Mouse (Mus musculus): ENCODE data around the gene Gm9774.

The Gm9774 gene

GRCm38 (mm10) chr3:92429323-92429722 lies at the start of gene Gm9774:
Gene Gm9774, minus strand, starts transcription at chr3:92429423.
- DNase-seq (ENCODE audit: low spot score), result no peak

- no peak for DNase-seq (ENCODE audit: low spot score)
Observed at GRCm38 (mm10) chr3:92470111-92470510, 40.9 kb upstream of the Gm9774 start.

GRCm38 (mm10) chr3:92467424-92467823 lies 38.2 kb upstream of the Gm9774 start:
- DNase-seq (ENCODE audit: low spot score), result no peak

GRCm38 (mm10) chr3:92466576-92466975 lies 37.4 kb upstream of the Gm9774 start:
- no peak for DNase-seq (ENCODE audit: low spot score)

- DNase-seq (ENCODE audit: low spot score), result no peak
Observed at GRCm38 (mm10) chr3:92458620-92459019, 29.4 kb upstream of the Gm9774 start, which contains the start of gene Sprr3. Gene Sprr3, minus strand, starts transcription at chr3:92458720.

GRCm38 (mm10) chr3:92455151-92455550 lies 25.9 kb upstream of the Gm9774 start:
- no peak for DNase-seq (ENCODE audit: low spot score)

GRCm38 (mm10) chr3:92440177-92440576 lies 11.0 kb upstream of the Gm9774 start:
- DNase-seq (ENCODE audit: low spot score), result no peak

GRCm38 (mm10) chr3:92438689-92439088 lies 9.5 kb upstream of the Gm9774 start, which contains the start of gene Sprr1b:
Gene Sprr1b, minus strand, starts transcription at chr3:92438789.
- no peak for DNase-seq (ENCODE audit: low spot score)

GRCm38 (mm10) chr3:92432282-92432681 lies 3.1 kb upstream of the Gm9774 start, which contains the start of gene Sprr2k:
Gene Sprr2k, plus strand, starts transcription at chr3:92432582.
- DNase-seq (ENCODE audit: low spot score), result no peak

GRCm38 (mm10) chr3:92417782-92418181 lies 11.4 kb downstream of the Gm9774 start, which contains the start of gene Sprr2j-ps:
Gene Sprr2j-ps, plus strand, starts transcription at chr3:92418082.
- no peak for DNase-seq (ENCODE audit: low spot score)

- DNase-seq (ENCODE audit: low spot score), result no peak
Observed at GRCm38 (mm10) chr3:92407691-92408090, 21.5 kb downstream of the Gm9774 start, which contains the start of gene Sprr2i. Gene Sprr2i, plus strand, starts transcription at chr3:92407991.

GRCm38 (mm10) chr3:92394301-92394700 lies 34.9 kb downstream of the Gm9774 start:
- no peak for DNase-seq (ENCODE audit: low spot score)

- DNase-seq (ENCODE audit: low spot score), result no peak
Observed at GRCm38 (mm10) chr3:92385385-92385784, 43.8 kb downstream of the Gm9774 start, which contains the start of gene Sprr2h. Gene Sprr2h, plus strand, starts transcription at chr3:92385685.

Measured in left cerebral cortex, adult 11 months (tissue).